Mouse (Mus musculus) G1E-ER4 (cell line): ENCODE measurements around the gene Ccl25. TPM values are rescaled to one million over a fixed set of nuclear protein-coding genes. Genes with fewer than 3 reads are reported as not detected.

ENCODE experiments used
- GATA1 ChIP-seq: IDR thresholded peaks from one replicate; pipeline ENCODE4 v1.8.0; 2012; ENCODE audit warnings: low read length, inconsistent platforms
- polyA plus RNA-seq: library from polyadenylated mRNA; stranded (reverse); fragments of >175 nt; gene quantifications from 2 replicates; pipeline ENCODE4 v1.2.3, GENCODE M21; 2012

The Ccl25 gene
- polyA plus RNA-seq, 1 experiment = 1.6 TPM

- no peak for TF ChIP-seq GATA1
Measured at GRCm38 (mm10) chr8:4368470-4368869, 43.5 kb downstream of the Ccl25 start.

- TF ChIP-seq GATA1 = no peak
Measured at GRCm38 (mm10) chr8:4370078-4370477, 45.1 kb downstream of the Ccl25 start.

GRCm38 (mm10) chr8:4372657-4373056 is 47.6 kb downstream of the Ccl25 start:
- no peak for TF ChIP-seq GATA1

- no peak for TF ChIP-seq GATA1
Measured at GRCm38 (mm10) chr8:4401442-4401841, 76.4 kb downstream of the Ccl25 start.

GRCm38 (mm10) chr8:4403960-4404879 is 79.2 kb downstream of the Ccl25 start:
- TF ChIP-seq GATA1 = no peak

GRCm38 (mm10) chr8:4404880-4405261 is 79.9 kb downstream of the Ccl25 start:
- TF ChIP-seq GATA1 = no peak

Other genes starting within 250 kb of the Ccl25 start
- not detected in 2 replicates for gene Cd209f, start 219.4 kb upstream of the Ccl25 start, polyA plus RNA-seq
- gene Cd209g, start 191.1 kb upstream of the Ccl25 start, polyA plus RNA-seq = not detected in 2 replicates
- 8.2 TPM in 2 replicates for gene Evi5l, start 158.6 kb upstream of the Ccl25 start, polyA plus RNA-seq
- 0.17 and 0.18 TPM in 2 replicates for gene Prr36, start 107.8 kb upstream of the Ccl25 start, polyA plus RNA-seq
- gene Lrrc8e, start 98.4 kb upstream of the Ccl25 start, polyA plus RNA-seq = 0.02 and 0.06 TPM in 2 replicates
- 137 and 182 TPM in 2 replicates for gene Map2k7, start 86.5 kb upstream of the Ccl25 start, polyA plus RNA-seq
- 0.37 and 0.39 TPM in 2 replicates for gene Gm49320, start 86.3 kb upstream of the Ccl25 start, polyA plus RNA-seq
- gene Tgfbr3l, start 77.0 kb upstream of the Ccl25 start, polyA plus RNA-seq = 16.2 and 20.9 TPM in 2 replicates
- gene Snapc2, start 72.1 kb upstream of the Ccl25 start, polyA plus RNA-seq = 46.1 and 62.3 TPM in 2 replicates
- gene Ctxn1, start 65.9 kb upstream of the Ccl25 start, polyA plus RNA-seq = 1.5 and 2.0 TPM in 2 replicates
- gene Timm44, start 49.3 kb upstream of the Ccl25 start, polyA plus RNA-seq = 80.8 and 85.8 TPM in 2 replicates
- 93.4 and 120 TPM in 2 replicates for gene Elavl1, start 203 bp downstream of the Ccl25 start, polyA plus RNA-seq
- not detected in 2 replicates for gene Cers4, start 167.8 kb downstream of the Ccl25 start, polyA plus RNA-seq